Mouse (Mus musculus) cerebellum, adult 8-10 months (tissue): ENCODE data around the gene Ppil6.

ENCODE experiments used
- DNase-seq: peaks from one replicate; pipeline ENCODE4 v3.0.0; 2022

The Ppil6 gene

DNA sequence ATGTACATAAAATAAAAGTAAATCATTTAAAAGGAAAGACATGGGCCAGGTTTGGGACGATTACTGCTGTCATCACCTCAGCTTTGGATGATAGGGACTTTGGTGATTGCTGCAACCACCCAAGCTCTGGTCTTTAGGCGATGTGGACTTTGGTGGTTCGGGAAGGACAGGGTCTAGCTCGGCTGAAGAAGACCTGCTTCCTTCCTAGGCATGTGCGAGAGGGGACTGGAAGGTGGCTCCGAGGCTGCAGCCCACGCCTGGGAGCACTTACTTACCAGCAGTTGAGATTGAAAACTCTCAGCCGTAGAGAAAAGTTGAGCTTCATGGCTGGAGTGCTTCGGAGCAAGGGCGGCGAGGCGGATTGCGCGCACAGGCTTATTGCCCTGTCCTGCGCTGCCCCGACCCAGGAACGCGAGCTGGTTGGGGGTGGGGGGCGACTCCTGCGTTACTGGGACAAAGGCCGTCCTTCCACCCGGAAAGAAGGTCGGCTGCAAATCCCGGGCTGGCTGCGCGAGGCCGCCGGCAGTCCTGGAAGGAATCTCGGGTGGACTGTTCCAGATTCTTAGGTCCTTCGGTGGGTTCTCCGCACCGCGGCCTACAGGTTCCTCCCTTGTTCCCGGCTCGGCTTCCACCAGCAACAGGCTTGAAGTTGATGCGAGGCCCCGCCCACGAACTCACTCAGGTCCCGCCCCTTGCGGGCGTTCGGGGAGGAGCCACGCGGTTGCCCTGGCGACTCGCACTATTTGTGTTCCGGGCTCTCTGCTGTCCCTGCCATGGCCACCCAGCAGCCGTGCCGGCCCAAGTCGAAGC is at the start of gene Ppil6, which contains the start of gene Smpd2:
Gene Ppil6 (plus strand): TSS at position 732 of the 810 bp plus-strand sequence.
Gene Smpd2 (minus strand): TSS at position 662 of the 810 bp plus-strand sequence.
- DNase-seq, result peak; percentile 91

- DNase-seq, result no peak
These were observed 42.0 kb upstream of the Ppil6 start for GRCm38 (mm10) chr10:41448216-41448615.

DNA sequence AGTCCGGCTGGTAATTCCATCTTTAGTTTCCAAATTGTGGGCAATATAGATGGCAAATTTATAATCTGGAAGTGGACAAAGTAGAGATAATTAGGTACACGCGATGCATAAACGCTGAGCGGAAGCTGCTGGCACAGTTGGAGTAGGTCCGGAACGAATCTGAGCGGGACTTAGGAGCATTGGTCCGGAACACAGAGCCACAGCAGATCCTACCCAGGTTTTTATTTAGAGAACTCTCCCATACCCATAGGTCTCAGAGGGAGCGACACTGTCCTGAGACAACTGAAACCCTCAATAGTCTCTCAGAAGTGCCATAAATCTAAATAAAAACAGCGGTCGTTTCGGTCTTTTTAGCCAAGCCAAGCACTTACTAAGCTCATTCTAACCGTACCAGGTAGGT is 40.6 kb upstream of the Ppil6 start:
- peak; percentile 50 for DNase-seq

GRCm38 (mm10) chr10:41450137-41450670 is 40.0 kb upstream of the Ppil6 start, which contains the start of gene Zbtb24:
Gene Zbtb24 (plus strand): TSS chr10:41450383.
- DNase-seq, result peak; percentile 96

GRCm38 (mm10) chr10:41450780-41451522 is 39.3 kb upstream of the Ppil6 start:
- peak; percentile 13 for DNase-seq

- peak; percentile 16 for DNase-seq
These were observed 38.6 kb upstream of the Ppil6 start for GRCm38 (mm10) chr10:41451656-41452055.

DNA sequence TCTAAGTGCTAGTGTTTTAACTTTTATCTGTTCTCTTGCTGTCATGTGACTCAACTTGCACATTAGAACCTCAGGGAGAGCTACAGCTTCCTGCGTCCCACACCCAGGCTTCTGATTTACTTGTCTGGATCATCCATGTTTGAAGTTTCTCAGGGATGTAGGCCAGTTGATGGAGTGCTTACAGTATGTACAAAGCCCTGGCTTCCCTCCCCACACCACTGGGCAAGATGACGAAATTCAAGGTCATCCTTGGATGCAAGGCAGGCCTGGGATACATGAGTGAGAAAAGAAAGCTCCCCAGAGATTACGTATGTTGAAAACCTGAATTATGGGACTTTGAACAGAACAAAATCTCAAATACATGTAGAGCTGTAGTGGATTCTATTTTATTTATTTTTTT is 37.4 kb upstream of the Ppil6 start:
- DNase-seq, result no peak

GRCm38 (mm10) chr10:41459990-41460389 is 30.2 kb upstream of the Ppil6 start:
- no peak for DNase-seq

DNA sequence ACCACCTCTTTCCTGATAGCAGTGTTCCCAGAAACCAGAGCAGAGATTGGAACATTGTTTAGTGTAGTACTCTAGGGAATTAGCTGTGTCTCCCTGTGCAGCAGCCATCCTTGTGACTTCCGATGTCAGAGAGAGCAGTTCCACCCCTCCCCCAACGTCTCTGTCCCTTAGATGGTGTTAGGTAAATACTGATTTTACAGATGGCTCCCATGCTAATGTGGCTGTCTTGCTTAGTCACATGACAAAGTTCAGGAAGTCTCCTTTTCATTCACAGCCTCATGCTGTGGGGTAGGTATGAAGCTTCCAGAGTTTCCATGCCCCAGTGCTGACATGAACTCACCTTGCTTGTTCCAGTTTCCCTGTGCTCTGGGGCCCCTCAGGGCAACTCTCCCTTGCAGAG is 29.7 kb upstream of the Ppil6 start:
- no peak for DNase-seq

DNA sequence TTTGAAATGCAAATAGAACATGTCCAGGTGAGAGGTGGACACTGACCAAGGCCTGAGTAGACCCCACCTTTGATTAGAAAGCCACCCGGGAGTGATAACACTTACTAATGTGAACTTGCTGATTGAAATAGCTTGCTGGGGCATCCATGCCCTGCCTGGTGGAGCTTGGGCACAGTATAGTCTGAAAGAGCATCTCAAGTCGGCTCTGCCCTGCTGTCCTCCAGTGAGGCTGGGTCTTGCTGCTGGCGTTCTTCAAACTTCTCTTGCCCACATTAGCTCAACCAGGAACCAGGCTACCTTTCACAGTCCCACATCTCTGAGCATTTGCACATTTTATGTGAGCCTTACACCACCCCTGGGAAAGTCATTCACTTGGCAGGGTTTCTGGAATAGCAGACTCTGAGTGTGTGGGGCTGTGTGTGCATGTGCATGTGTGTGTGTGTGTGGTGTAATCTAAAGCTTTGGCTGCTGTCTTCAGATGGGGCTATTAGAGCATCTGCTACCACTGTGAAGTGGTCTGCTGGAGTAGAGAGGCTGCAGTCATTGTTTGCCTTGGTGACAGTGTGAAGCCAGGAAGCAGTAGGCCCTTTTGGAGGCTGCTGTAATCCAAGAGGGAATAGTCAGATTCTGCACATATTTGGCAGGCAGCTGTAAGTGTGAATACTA is 29.0 kb upstream of the Ppil6 start:
- no peak for DNase-seq

DNA sequence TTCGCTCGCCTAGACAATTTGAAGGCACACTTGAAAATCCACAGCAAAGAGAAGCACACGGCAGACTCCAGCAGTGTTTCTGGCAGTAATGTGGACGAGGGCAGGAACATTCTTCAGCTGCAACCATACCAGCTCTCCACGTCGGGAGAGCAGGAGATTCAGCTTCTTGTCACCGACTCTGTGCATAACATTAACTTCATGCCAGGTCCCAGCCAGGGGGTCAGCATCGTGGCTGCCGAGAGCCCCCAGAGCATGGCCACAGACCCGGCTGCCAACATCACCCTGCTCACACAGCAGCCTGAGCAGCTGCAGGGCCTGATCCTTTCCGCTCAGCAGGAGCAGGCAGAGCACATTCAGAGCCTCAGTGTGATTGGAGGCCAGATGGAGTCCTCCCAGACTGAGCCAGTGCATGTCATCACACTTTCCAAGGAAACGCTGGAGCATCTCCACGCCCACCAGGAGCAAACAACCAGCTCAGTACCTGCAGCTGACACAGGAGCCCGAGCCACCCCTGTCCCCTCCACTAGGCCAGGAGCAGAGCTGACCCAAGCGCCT is 25.8 kb upstream of the Ppil6 start:
- DNase-seq, result no peak

DNA sequence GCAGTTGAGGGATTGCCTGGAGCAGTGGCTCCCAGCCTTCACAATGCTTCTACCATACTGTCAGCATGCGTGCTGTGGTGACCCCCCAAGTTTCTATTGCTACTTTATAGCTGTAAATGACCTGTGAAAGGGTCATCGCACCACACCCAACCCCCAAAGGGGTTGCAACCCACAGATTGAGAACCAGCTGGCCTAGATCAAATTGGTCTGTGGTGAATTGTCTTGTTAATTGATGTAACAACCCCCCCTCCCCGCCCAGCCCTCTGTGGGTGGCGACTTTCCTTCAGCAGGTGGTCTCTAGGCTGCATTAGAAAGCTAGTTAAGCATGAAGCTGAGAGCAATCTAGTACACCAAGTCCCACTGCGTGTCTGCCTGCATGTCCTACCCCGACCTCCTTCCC is 22.9 kb upstream of the Ppil6 start:
- no peak for DNase-seq

GRCm38 (mm10) chr10:41470693-41471092 is 19.5 kb upstream of the Ppil6 start:
- no peak for DNase-seq

- no peak for DNase-seq
These were observed 17.7 kb upstream of the Ppil6 start for GRCm38 (mm10) chr10:41472534-41472933.

DNA sequence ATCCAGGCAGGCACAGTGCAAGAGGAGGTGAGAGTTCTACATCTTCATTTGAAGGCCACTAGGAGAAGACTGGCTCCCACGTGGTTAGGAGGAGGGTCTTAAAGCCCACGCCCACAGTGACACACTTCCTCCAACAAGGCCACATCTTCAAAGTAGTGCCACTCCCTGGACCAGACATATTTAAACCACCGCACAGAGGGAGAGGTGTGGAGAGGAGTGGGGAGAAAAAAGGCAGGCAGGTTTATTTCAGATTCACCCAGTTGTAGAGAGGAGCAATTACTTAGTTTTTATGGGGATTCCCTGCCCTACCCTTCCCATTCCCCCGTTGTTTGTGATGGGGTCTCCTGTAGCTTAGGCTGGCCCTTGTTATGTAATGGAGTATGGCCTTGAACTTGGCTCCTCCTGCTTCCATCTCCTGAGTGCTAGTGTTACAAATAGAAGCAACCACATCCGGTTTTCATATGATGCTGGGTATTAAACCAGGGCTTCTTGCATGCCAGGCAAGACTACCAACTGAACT is 17.2 kb upstream of the Ppil6 start:
- no peak for DNase-seq

DNA sequence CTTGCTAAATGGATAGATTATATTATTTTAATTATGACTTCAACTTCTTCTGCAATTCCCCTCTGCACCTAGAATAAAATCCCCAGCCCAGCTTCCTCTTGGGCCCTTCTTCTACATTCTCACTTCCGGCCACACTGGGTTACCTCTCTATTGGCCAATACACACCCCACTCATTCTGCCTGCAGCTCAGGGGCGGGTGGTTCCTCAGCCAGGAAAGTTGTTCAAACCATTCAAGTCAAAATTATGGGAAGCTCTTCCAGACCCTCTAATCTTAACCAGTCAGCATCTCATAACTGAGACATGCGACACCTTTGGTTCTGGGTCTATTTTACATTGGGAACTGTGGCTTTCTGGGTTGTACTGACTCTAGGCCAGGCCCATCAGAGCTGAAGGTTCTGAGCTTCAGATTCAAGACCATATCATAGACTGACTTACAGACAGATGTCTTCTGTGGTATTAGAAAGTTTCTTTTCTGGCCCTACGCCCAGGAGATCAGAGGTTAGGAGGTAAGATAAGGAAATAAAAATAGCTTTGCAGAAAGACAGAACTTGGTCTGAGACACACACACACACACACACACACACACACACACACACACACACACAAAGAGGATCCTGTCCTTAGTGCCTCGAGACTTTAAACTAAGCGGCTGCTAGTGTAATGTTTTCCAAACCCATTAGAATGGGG is 16.3 kb upstream of the Ppil6 start:
- no peak for DNase-seq

DNA sequence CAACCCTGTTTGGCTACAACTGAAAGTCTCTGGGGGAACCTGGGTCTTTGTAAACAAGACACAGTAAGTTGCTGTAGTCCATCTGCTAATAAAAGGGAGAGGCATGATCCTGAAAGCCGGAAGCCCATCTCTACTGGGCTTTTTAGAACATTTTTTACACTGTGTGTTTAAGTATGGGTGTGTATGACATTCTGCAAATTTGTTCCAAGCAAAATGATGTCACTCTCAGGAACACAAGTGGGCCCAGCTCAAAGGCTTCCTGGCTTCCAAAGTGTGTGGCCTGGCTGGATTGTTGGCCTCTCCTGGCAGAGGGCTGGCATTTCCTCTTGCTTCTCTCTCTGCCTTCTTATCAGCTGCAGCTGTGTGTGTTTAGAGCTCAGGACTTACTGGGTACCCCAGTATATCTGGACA is 15.3 kb upstream of the Ppil6 start:
- no peak for DNase-seq

GRCm38 (mm10) chr10:41476171-41477017 is 13.8 kb upstream of the Ppil6 start, which contains the start of gene Mical1:
Gene Mical1 (plus strand): TSS chr10:41476314.
- DNase-seq, result no peak

DNA sequence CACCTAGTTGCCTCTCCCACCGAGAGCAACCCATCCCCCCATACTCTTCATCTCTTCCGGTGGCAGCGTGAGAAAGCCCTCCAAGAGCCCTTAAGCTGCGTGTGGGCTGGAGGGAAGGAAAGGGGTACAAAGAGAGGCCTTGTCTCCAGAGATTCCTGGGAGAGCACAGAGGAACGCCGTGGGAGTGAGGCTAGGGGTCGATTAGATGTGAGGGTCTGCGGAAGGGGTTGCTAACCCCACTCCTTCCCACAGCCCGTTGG is 13.3 kb upstream of the Ppil6 start:
- no peak for DNase-seq

DNA sequence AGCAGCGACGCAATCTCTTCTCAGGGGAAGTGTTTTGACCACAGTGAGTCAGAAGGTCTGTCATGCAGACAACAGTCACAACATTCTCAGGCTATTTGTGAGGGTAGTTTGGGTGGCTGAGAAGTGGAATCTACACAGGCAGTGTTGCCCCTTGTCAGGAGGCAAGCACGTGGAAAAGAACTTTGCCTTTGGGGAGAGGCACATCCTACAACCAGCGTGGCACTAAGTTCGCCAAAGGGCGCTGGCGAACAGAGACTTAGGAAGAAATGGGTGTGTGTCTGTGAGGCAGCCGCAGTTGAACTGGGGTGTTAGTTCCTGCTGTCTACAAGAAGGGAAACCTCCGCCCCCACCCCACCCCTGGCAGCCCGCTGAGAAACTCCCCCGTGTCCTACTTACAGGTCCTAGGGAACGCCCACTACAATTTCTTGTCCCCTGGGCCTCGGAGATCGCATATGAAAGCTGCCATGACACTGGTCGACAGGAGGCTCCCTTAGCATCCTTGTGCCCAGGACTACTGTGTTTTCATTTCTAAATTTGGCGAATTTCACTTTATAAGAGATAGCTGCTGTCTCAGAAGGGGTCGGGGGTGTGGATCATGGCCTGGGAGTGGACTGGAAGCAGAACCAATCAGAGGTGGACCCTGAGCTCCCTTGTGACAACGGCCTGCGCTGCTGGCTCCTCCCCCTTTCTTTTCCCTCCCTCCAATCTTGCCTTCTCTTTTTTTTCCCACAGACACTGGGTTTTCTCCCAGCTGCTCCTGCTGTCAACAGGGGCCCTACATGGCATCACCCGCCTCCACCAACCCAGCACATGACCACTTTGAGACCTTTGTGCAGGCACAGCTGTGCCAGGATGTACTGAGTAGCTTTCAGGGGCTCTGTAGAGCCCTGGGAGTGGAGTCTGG is 12.7 kb upstream of the Ppil6 start:
- DNase-seq, result no peak
